Mouse (Mus musculus) CH12.LX (cell line): ENCODE measurements around the gene Ubtd2. TPM values are rescaled to one million over a fixed set of nuclear protein-coding genes. Genes with fewer than 3 reads are reported as not detected.

Experiments
- DNase-seq: peaks from one replicate; pipeline ENCODE4 v3.0.0-alpha.2; 2013; ENCODE audit errors: extremely low read depth
- H3K27ac ChIP-seq: 2 replicates; pipeline ENCODE4 v1.5.1; 2012; ENCODE audit warnings: low read depth, mild to moderate bottlenecking, control low read depth, moderate library complexity; ENCODE audit not compliant: insufficient read depth
- H3K27me3 ChIP-seq: replicated peaks from 2 replicates; pipeline ENCODE3; 2012; ENCODE audit warnings: inconsistent platforms
- H3K36me3 ChIP-seq, 2 experiments: replicated peaks in 1 of 2; 2 replicates each; pipeline versions ENCODE3 to v1.6.1; 2012; ENCODE audit warnings: inconsistent platforms in 1 of 2, low read length in 1 of 2, mild to moderate bottlenecking in 1 of 2, mixed read lengths in 1 of 2, moderate library complexity in 1 of 2; ENCODE audit not compliant: control insufficient read depth in 1 of 2, insufficient read depth in 1 of 2
- H3K4me1 ChIP-seq, 2 experiments: 2 replicates each; pipeline ENCODE4 v1.6.1; 2012; ENCODE audit warnings: inconsistent platforms in 1 of 2, moderate library complexity in 1 of 2; ENCODE audit not compliant: insufficient read depth in 2 of 2, control insufficient read depth in 1 of 2
- H3K4me2 ChIP-seq: 2 replicates; pipeline ENCODE4 v1.6.1; 2012; ENCODE audit warnings: low read depth, mild to moderate bottlenecking, control low read depth; ENCODE audit not compliant: poor library complexity, insufficient read depth, severe bottlenecking
- H3K4me3 ChIP-seq, 3 experiments: fragments of 150-350 bp in 1 of 3; sonication (generic) in 1 of 3; replicated peaks in 1 of 3; 2 replicates each; pipeline versions ENCODE3 to v1.5.1; 2011 to 2012; ENCODE audit warnings: low read depth in 2 of 3, low read length in 2 of 3, mild to moderate bottlenecking in 2 of 3, moderate library complexity in 2 of 3, control low read depth in 1 of 3, improper control_type of control experiment in 1 of 3, inconsistent platforms in 1 of 3, mixed read lengths in 1 of 3; ENCODE audit not compliant: poor library complexity in 1 of 3
- H3K79me2 ChIP-seq: replicated peaks from 2 replicates; pipeline ENCODE4 v1.6.1; 2012; ENCODE audit warnings: mild to moderate bottlenecking, moderate library complexity; ENCODE audit not compliant: control insufficient read depth, poor library complexity, insufficient read depth, severe bottlenecking; ENCODE audit errors: extremely low read depth
- H3K9ac ChIP-seq: 2 replicates; pipeline ENCODE4 v1.6.1; 2012; ENCODE audit warnings: low read depth, mild to moderate bottlenecking, control low read depth, moderate library complexity; ENCODE audit not compliant: insufficient read depth
- H3K9me3 ChIP-seq: replicated peaks from 2 replicates; pipeline ENCODE3; 2012; ENCODE audit warnings: low read length, inconsistent platforms, mixed read lengths
- CHD1 ChIP-seq: IDR thresholded peaks from 2 replicates; pipeline ENCODE4 v1.6.1; 2012; ENCODE audit warnings: low read depth, low read length, improper control_type of control experiment, inconsistent platforms
- CTCF ChIP-seq, 2 experiments: IDR thresholded peaks in 1 of 2; conservative IDR thresholded peaks in 1 of 2; 2 replicates each; pipeline ENCODE4 v1.5.1; 2011 to 2012; ENCODE audit warnings: low read depth in 2 of 2, low read length in 2 of 2, improper control_type of control experiment in 1 of 2, inconsistent platforms in 1 of 2, mild to moderate bottlenecking in 1 of 2, moderate library complexity in 1 of 2
- E2F4 ChIP-seq: IDR thresholded peaks from 2 replicates; pipeline ENCODE4 v1.6.1; 2011; ENCODE audit warnings: low read depth, low read length, improper control_type of control experiment; ENCODE audit not compliant: insufficient replicate concordance
- ELF1 ChIP-seq: IDR thresholded peaks from 2 replicates; pipeline ENCODE4 v1.6.1; 2014; ENCODE audit warnings: low read depth, mild to moderate bottlenecking, inconsistent platforms, low read length, improper control_type of control experiment
- GABPA ChIP-seq: IDR thresholded peaks from 2 replicates; pipeline ENCODE4 v1.6.1; 2012; ENCODE audit warnings: low read depth, low read length, improper control_type of control experiment, inconsistent platforms; ENCODE audit not compliant: insufficient replicate concordance
- IRF4 ChIP-seq: IDR thresholded peaks from 2 replicates; pipeline ENCODE4 v1.6.1; 2014; ENCODE audit warnings: low read depth, mild to moderate bottlenecking, inconsistent platforms, low read length, improper control_type of control experiment
- JUND ChIP-seq: conservative IDR thresholded peaks from 2 replicates; pipeline ENCODE4 v1.6.1; 2011; ENCODE audit warnings: low read depth, low read length, improper control_type of control experiment
- KAT2A ChIP-seq: IDR thresholded peaks from 2 replicates; pipeline ENCODE4 v1.6.1; 2012; ENCODE audit warnings: low read length, improper control_type of control experiment, inconsistent platforms; ENCODE audit not compliant: insufficient replicate concordance
- MAFK ChIP-seq: IDR thresholded peaks from 2 replicates; pipeline ENCODE4 v1.6.1; 2011; ENCODE audit warnings: low read length, improper control_type of control experiment; ENCODE audit not compliant: insufficient replicate concordance
- MAZ ChIP-seq: IDR thresholded peaks from 2 replicates; pipeline ENCODE4 v1.6.1; 2012; ENCODE audit warnings: low read depth, mild to moderate bottlenecking, inconsistent platforms, low read length, improper control_type of control experiment, moderate library complexity
- MEF2A ChIP-seq: IDR thresholded peaks from 2 replicates; pipeline ENCODE4 v1.6.1; 2014; ENCODE audit warnings: low read depth, mild to moderate bottlenecking, inconsistent platforms, low read length, improper control_type of control experiment, borderline replicate concordance
- MXI1 ChIP-seq: IDR thresholded peaks from 2 replicates; pipeline ENCODE4 v1.6.1; 2011; ENCODE audit warnings: mild to moderate bottlenecking, low read depth, low read length, improper control_type of control experiment
- MYC ChIP-seq: IDR thresholded peaks from 2 replicates; pipeline ENCODE4 v1.6.1; 2011; ENCODE audit warnings: low read depth, mild to moderate bottlenecking, improper control_type of control experiment, low read length
- NELFE ChIP-seq: IDR thresholded peaks from 2 replicates; pipeline ENCODE4 v1.6.1; 2011; ENCODE audit warnings: low read depth, low read length, improper control_type of control experiment
- NRF1 ChIP-seq: IDR thresholded peaks from 2 replicates; pipeline ENCODE4 v1.6.1; 2014; ENCODE audit warnings: low read depth, mild to moderate bottlenecking, inconsistent platforms, low read length, improper control_type of control experiment, moderate library complexity
- PAX5 ChIP-seq: IDR thresholded peaks from 2 replicates; pipeline ENCODE4 v1.6.1; 2012; ENCODE audit warnings: low read length, inconsistent platforms, mixed read lengths
- POLR2A ChIP-seq: IDR thresholded peaks from 2 replicates; pipeline ENCODE4 v1.6.1; 2011; ENCODE audit warnings: low read depth, mild to moderate bottlenecking, improper control_type of control experiment, low read length
- POLR2AphosphoS2 ChIP-seq: IDR thresholded peaks from 2 replicates; pipeline ENCODE4 v1.6.1; 2011; ENCODE audit warnings: low read depth, low read length, improper control_type of control experiment
- RAD21 ChIP-seq: IDR thresholded peaks from 2 replicates; pipeline ENCODE4 v1.6.1; 2011; ENCODE audit warnings: low read depth, mild to moderate bottlenecking, low read length, improper control_type of control experiment, moderate library complexity
- RCOR1 ChIP-seq: conservative IDR thresholded peaks from 2 replicates; pipeline ENCODE4 v1.6.1; 2012; ENCODE audit warnings: low read depth, mild to moderate bottlenecking, inconsistent platforms, low read length, improper control_type of control experiment
- SIN3A ChIP-seq: IDR thresholded peaks from 2 replicates; pipeline ENCODE4 v1.6.1; 2012; ENCODE audit warnings: low read length, improper control_type of control experiment, inconsistent platforms
- USF1 ChIP-seq: IDR thresholded peaks from 2 replicates; pipeline ENCODE4 v1.6.1; 2014; ENCODE audit warnings: low read depth, mild to moderate bottlenecking, inconsistent platforms, low read length, improper control_type of control experiment
- USF2 ChIP-seq: conservative IDR thresholded peaks from 2 replicates; pipeline ENCODE4 v1.6.1; 2011; ENCODE audit warnings: low read depth, low read length, improper control_type of control experiment
- ZMIZ1 ChIP-seq: IDR thresholded peaks from 2 replicates; pipeline ENCODE4 v1.6.1; 2012; ENCODE audit warnings: low read depth, mild to moderate bottlenecking, inconsistent platforms, low read length, improper control_type of control experiment
- dilution Hi-C: fragments of 300-500 bp; cut with MboI; formaldehyde crosslinking; loops from 2 replicates; pipeline ENCODE4 v1.14.3; 2020; ENCODE audit warnings: low sequenced_read_pairs; ENCODE audit not compliant: extremely low pct_unique_long_range_greater_than_20kb, extremely low pct_ligation_motif_present
- in situ Hi-C: fragments of 300-500 bp; cut with MboI; formaldehyde crosslinking; loops from 3 replicates; pipeline ENCODE4 v1.14.3; 2019; ENCODE audit warnings: low sequenced_read_pairs, low pct_ligation_motif_present, low pct_unique_long_range_greater_than_20kb, mixed read lengths
- polyA plus RNA-seq: library from polyadenylated mRNA; unstranded; fragments of >175 nt; gene quantifications from 2 replicates; pipeline ENCODE4 v1.2.1, GENCODE M21; 2012; ENCODE audit warnings: low read depth; ENCODE audit not compliant: insufficient read length
- total RNA-seq, 2 experiments: library from RNA; depleted of rRNA; stranded (reverse); fragments of 300-350 nt in 1 of 2; fragments of >200 nt in 1 of 2; gene quantifications; 2 replicates each; pipeline ENCODE4 v1.2.3; 2012 to 2014

The Ubtd2 gene
- total and polyA plus RNA-seq, 3 experiments, result 10.3 to 18.2 (median 17.8) TPM

DNA sequence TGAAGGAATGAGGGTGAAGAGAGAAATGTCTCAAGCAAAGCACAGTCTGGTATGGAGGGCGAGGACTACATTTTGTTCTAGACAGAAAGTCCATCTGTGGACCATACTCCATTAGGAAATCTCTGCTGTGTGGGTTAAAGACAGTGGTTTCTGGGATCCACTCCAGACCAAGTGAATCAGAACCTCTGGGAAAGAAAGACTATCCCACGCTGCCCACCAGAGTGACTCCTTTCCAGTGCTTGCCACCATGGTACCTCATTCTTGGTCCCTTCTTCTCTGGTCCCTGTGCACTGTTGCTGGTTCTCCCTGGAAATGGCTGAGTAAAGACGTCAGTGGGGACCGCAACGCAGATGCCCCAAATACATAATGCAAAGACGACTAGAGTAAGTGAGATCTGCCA lies 3.9 kb upstream of the Ubtd2 start:
- dilution Hi-C loops (no loop called here), in situ Hi-C loops (loop anchor here (5.0 kb wide), 2 partner anchors 36 to 141 kb away; no protein-coding TSS in a partner anchor)
- peaks cover 1 to 17% of the 10 kb centered on the region in 2 experiments; a peak in 3 of 4 replicates for H3K4me1 ChIP-seq
- no peaks in the 10 kb centered on the region for H3K79me2 ChIP-seq
- H3K4me3 ChIP-seq, result no peak overlapping the region
- H3K27ac ChIP-seq, result no peak overlapping the region
- no peak overlapping the region for H3K9ac ChIP-seq
- peaks cover 10% of the 10 kb centered on the region for H3K27me3 ChIP-seq
- H3K4me2 ChIP-seq, result no peak overlapping the region
- H3K36me3 ChIP-seq, result no peaks in the 10 kb centered on the region
- H3K9me3 ChIP-seq, result no peaks in the 10 kb centered on the region
- no peak for DNase-seq
- TF ChIP-seq KAT2A, result no peak
- TF ChIP-seq POLR2AphosphoS2, result no peak
- no peak for TF ChIP-seq E2F4
- TF ChIP-seq USF2, result no peak
- TF ChIP-seq RCOR1, result no peak
- no peak for TF ChIP-seq ZMIZ1
- no peak for TF ChIP-seq NELFE
- no peak for TF ChIP-seq CTCF (conservative IDR thresholded peaks at IDR 0.05 in 1 of 2, IDR thresholded peaks at IDR 0.05 in 1 of 2; ENCODE audit: low read depth in 2 of 2, low read length in 2 of 2)
- no peak for TF ChIP-seq POLR2A
- TF ChIP-seq MYC, result no peak
- TF ChIP-seq PAX5, result no peak
- no peak for TF ChIP-seq RAD21
- no peak for TF ChIP-seq MXI1
- no peak for TF ChIP-seq GABPA
- TF ChIP-seq, all 38 proteins: peak for 0

- in situ Hi-C loops, result loop anchor here (5.0 kb wide), 2 partner anchors 35 to 140 kb away; no protein-coding TSS in a partner anchor
Observed at GRCm38 (mm10) chr11:32452745-32453144, 2.4 kb upstream of the Ubtd2 start.

More at GRCm38 (mm10) chr11:32452745-32453144, 2.4 kb upstream of the Ubtd2 start:
- no peak for DNase-seq
- Histone ChIP-seq H3K4me2 (no peak overlapping the region), H3K4me1 (peaks cover 4 to 22% of the 10 kb centered on the region in 2 experiments; a peak in 3 of 4 replicates), H3K9ac (no peak overlapping the region), H3K79me2 (no peaks in the 10 kb centered on the region), H3K27me3 (peaks cover 12% of the 10 kb centered on the region), H3K27ac (no peak overlapping the region), H3K36me3 (no peaks in the 10 kb centered on the region), H3K4me3 (no peak overlapping the region), H3K9me3 (no peaks in the 10 kb centered on the region)
- TF ChIP-seq IRF4 (no peak), MEF2A (no peak), CTCF (conservative IDR thresholded peaks at IDR 0.05 in 1 of 2, IDR thresholded peaks at IDR 0.05 in 1 of 2; ENCODE audit: low read depth in 2 of 2, low read length in 2 of 2) (no peak), USF1 (no peak), POLR2A (no peak), ELF1 (no peak), MAFK (no peak), SIN3A (no peak), MAZ (no peak), JUND (no peak), GABPA (no peak), PAX5 (no peak), CHD1 (no peak), USF2 (no peak), NRF1 (no peak)
- dilution Hi-C loops, result no loop called here
